Mouse (Mus musculus) hindbrain, embryonic 13.5 days (tissue): Measurements from ENCODE around the gene Vash1. TPM values are rescaled to one million over a fixed set of nuclear protein-coding genes. Genes with fewer than 3 reads are reported as not detected.

ENCODE experiments used
- ATAC-seq: fragments of 200-750 bp; cut with Nextera tagmentation; 2 replicates; pipeline ENCODE4 v1.8.0; 2017; ENCODE audit warnings: moderate TSS enrichment; ENCODE audit not compliant: low FRiP score
- H3K27ac ChIP-seq: fragments of 300-500 bp; sonication (generic); 2 replicates; pipeline ENCODE4 v1.5.1; 2015; ENCODE audit warnings: inconsistent platforms, mild to moderate bottlenecking, moderate library complexity
- H3K27me3 ChIP-seq: fragments of 300-500 bp; sonication (generic); 2 replicates; pipeline ENCODE4 v1.6.1; 2015; ENCODE audit warnings: mild to moderate bottlenecking, inconsistent platforms
- H3K36me3 ChIP-seq: fragments of 300-500 bp; sonication (generic); 2 replicates; pipeline ENCODE4 v1.6.1; 2015; ENCODE audit warnings: mild to moderate bottlenecking, inconsistent platforms
- H3K4me1 ChIP-seq: fragments of 300-500 bp; sonication (generic); replicated peaks from 2 replicates; pipeline ENCODE4 v1.6.1; 2015; ENCODE audit warnings: inconsistent platforms
- H3K4me2 ChIP-seq: fragments of 300-500 bp; sonication (generic); 2 replicates; pipeline ENCODE4 v1.6.1; 2015; ENCODE audit warnings: inconsistent platforms, mild to moderate bottlenecking, moderate library complexity
- H3K4me3 ChIP-seq: fragments of 300-500 bp; sonication (generic); 2 replicates; pipeline ENCODE4 v1.5.1; 2015; ENCODE audit warnings: mild to moderate bottlenecking, inconsistent platforms
- H3K9ac ChIP-seq: fragments of 300-500 bp; sonication (generic); 2 replicates; pipeline ENCODE4 v1.6.1; 2015; ENCODE audit warnings: mild to moderate bottlenecking, inconsistent platforms
- H3K9me3 ChIP-seq: fragments of 300-500 bp; sonication (generic); 2 replicates; pipeline ENCODE4 v1.6.1; 2016; ENCODE audit warnings: inconsistent platforms
- WGBS: fragments of 180-500 bp; shearing (Covaris S2); methylation state at CpG from one replicate; pipeline ENCODE4 v1.1.7; 2015; 5-methylcytosine and 5-hydroxymethylcytosine counted together
- polyA plus RNA-seq: library from polyadenylated mRNA; unstranded; fragments of >200 nt; fragmentation: Nextera tagmentation; extraction: Ambion mirVana; gene quantifications from 2 replicates; pipeline ENCODE4 v1.2.1, GENCODE M21; 2015

Gene Vash1
- polyA plus RNA-seq, 1 experiment from 2014 or later = 35.1 TPM

GRCm38 (mm10) chr12:86734319-86734810 is 55.9 kb downstream of the Vash1 start, which contains the start of gene Lrrc74a:
Lrrc74a (plus strand) TSS chr12:86734369.
- Histone ChIP-seq H3K27me3 (no peaks in the 10 kb centered on the region), H3K36me3 (no peaks in the 10 kb centered on the region), H3K9me3 (no peaks in the 10 kb centered on the region), H3K4me1 (no peaks in the 10 kb centered on the region), H3K9ac (no peak within 1 kb of the TSS), H3K4me2 (no peak within 1 kb of the TSS), H3K27ac (no peak within 1 kb of the TSS), H3K4me3 (no peak within 1 kb of the TSS)
- no peak for ATAC-seq
- WGBS = 79% methylated on average over 8 of the region's 8 CpGs

Other genes starting within 250 kb of the Vash1 start
- 12.6 TPM in 2 replicates for gene Angel1, start 47.8 kb downstream of the Vash1 start, polyA plus RNA-seq
- not detected in 2 replicates for gene Lrrc74a, start 55.7 kb downstream of the Vash1 start, polyA plus RNA-seq
- gene Irf2bpl, start 206.1 kb downstream of the Vash1 start, polyA plus RNA-seq = 66.4 and 70.0 TPM in 2 replicates